Mouse (Mus musculus) CH12.LX (cell line): Measurements from ENCODE around the gene Myl12a. TPM values are rescaled to one million over a fixed set of nuclear protein-coding genes. Genes with fewer than 3 reads are reported as not detected.

Experiments
- DNase-seq: peaks from one replicate; pipeline ENCODE4 v3.0.0-alpha.2; 2013; ENCODE audit errors: extremely low read depth
- H3K27ac ChIP-seq: 2 replicates; pipeline ENCODE4 v1.5.1; 2012; ENCODE audit warnings: low read depth, mild to moderate bottlenecking, control low read depth, moderate library complexity; ENCODE audit not compliant: insufficient read depth
- H3K27me3 ChIP-seq: replicated peaks from 2 replicates; pipeline ENCODE3; 2012; ENCODE audit warnings: inconsistent platforms
- H3K36me3 ChIP-seq, 2 experiments: replicated peaks in 1 of 2; 2 replicates each; pipeline versions ENCODE3 to v1.6.1; 2012; ENCODE audit warnings: inconsistent platforms in 1 of 2, low read length in 1 of 2, mild to moderate bottlenecking in 1 of 2, mixed read lengths in 1 of 2, moderate library complexity in 1 of 2; ENCODE audit not compliant: control insufficient read depth in 1 of 2, insufficient read depth in 1 of 2
- H3K4me1 ChIP-seq, 2 experiments: 2 replicates each; pipeline ENCODE4 v1.6.1; 2012; ENCODE audit warnings: inconsistent platforms in 1 of 2, moderate library complexity in 1 of 2; ENCODE audit not compliant: insufficient read depth in 2 of 2, control insufficient read depth in 1 of 2
- H3K4me2 ChIP-seq: 2 replicates; pipeline ENCODE4 v1.6.1; 2012; ENCODE audit warnings: low read depth, mild to moderate bottlenecking, control low read depth; ENCODE audit not compliant: poor library complexity, insufficient read depth, severe bottlenecking
- H3K4me3 ChIP-seq, 3 experiments: fragments of 150-350 bp in 1 of 3; sonication (generic) in 1 of 3; replicated peaks in 1 of 3; 2 replicates each; pipeline versions ENCODE3 to v1.5.1; 2011 to 2012; ENCODE audit warnings: low read depth in 2 of 3, low read length in 2 of 3, mild to moderate bottlenecking in 2 of 3, moderate library complexity in 2 of 3, control low read depth in 1 of 3, improper control_type of control experiment in 1 of 3, inconsistent platforms in 1 of 3, mixed read lengths in 1 of 3; ENCODE audit not compliant: poor library complexity in 1 of 3
- H3K79me2 ChIP-seq: replicated peaks from 2 replicates; pipeline ENCODE4 v1.6.1; 2012; ENCODE audit warnings: mild to moderate bottlenecking, moderate library complexity; ENCODE audit not compliant: control insufficient read depth, poor library complexity, insufficient read depth, severe bottlenecking; ENCODE audit errors: extremely low read depth
- H3K9ac ChIP-seq: 2 replicates; pipeline ENCODE4 v1.6.1; 2012; ENCODE audit warnings: low read depth, mild to moderate bottlenecking, control low read depth, moderate library complexity; ENCODE audit not compliant: insufficient read depth
- H3K9me3 ChIP-seq: replicated peaks from 2 replicates; pipeline ENCODE3; 2012; ENCODE audit warnings: low read length, inconsistent platforms, mixed read lengths
- BHLHE40 ChIP-seq: IDR thresholded peaks from 2 replicates; pipeline ENCODE4 v1.6.1; 2011; ENCODE audit warnings: mild to moderate bottlenecking, low read depth, low read length, improper control_type of control experiment
- CHD1 ChIP-seq: IDR thresholded peaks from 2 replicates; pipeline ENCODE4 v1.6.1; 2012; ENCODE audit warnings: low read depth, low read length, improper control_type of control experiment, inconsistent platforms
- CTCF ChIP-seq, 2 experiments: IDR thresholded peaks in 1 of 2; conservative IDR thresholded peaks in 1 of 2; 2 replicates each; pipeline ENCODE4 v1.5.1; 2011 to 2012; ENCODE audit warnings: low read depth in 2 of 2, low read length in 2 of 2, improper control_type of control experiment in 1 of 2, inconsistent platforms in 1 of 2, mild to moderate bottlenecking in 1 of 2, moderate library complexity in 1 of 2
- ETS1 ChIP-seq: conservative IDR thresholded peaks from 2 replicates; pipeline ENCODE4 v1.6.1; 2012; ENCODE audit warnings: low read depth, mild to moderate bottlenecking, inconsistent platforms, low read length, improper control_type of control experiment, moderate library complexity
- HCFC1 ChIP-seq: IDR thresholded peaks from 2 replicates; pipeline ENCODE4 v1.6.1; 2012; ENCODE audit warnings: low read depth, mild to moderate bottlenecking, inconsistent platforms, low read length, improper control_type of control experiment
- JUND ChIP-seq: conservative IDR thresholded peaks from 2 replicates; pipeline ENCODE4 v1.6.1; 2011; ENCODE audit warnings: low read depth, low read length, improper control_type of control experiment
- MAX ChIP-seq: IDR thresholded peaks from 2 replicates; pipeline ENCODE4 v1.6.1; 2011; ENCODE audit warnings: low read length, improper control_type of control experiment
- MAZ ChIP-seq: IDR thresholded peaks from 2 replicates; pipeline ENCODE4 v1.6.1; 2012; ENCODE audit warnings: low read depth, mild to moderate bottlenecking, inconsistent platforms, low read length, improper control_type of control experiment, moderate library complexity
- MEF2A ChIP-seq: IDR thresholded peaks from 2 replicates; pipeline ENCODE4 v1.6.1; 2014; ENCODE audit warnings: low read depth, mild to moderate bottlenecking, inconsistent platforms, low read length, improper control_type of control experiment, borderline replicate concordance
- NELFE ChIP-seq: IDR thresholded peaks from 2 replicates; pipeline ENCODE4 v1.6.1; 2011; ENCODE audit warnings: low read depth, low read length, improper control_type of control experiment
- POLR2A ChIP-seq: IDR thresholded peaks from 2 replicates; pipeline ENCODE4 v1.6.1; 2011; ENCODE audit warnings: low read depth, mild to moderate bottlenecking, improper control_type of control experiment, low read length
- POLR2AphosphoS2 ChIP-seq: IDR thresholded peaks from 2 replicates; pipeline ENCODE4 v1.6.1; 2011; ENCODE audit warnings: low read depth, low read length, improper control_type of control experiment
- RAD21 ChIP-seq: IDR thresholded peaks from 2 replicates; pipeline ENCODE4 v1.6.1; 2011; ENCODE audit warnings: low read depth, mild to moderate bottlenecking, low read length, improper control_type of control experiment, moderate library complexity
- SIN3A ChIP-seq: IDR thresholded peaks from 2 replicates; pipeline ENCODE4 v1.6.1; 2012; ENCODE audit warnings: low read length, improper control_type of control experiment, inconsistent platforms
- SMC3 ChIP-seq: IDR thresholded peaks from 2 replicates; pipeline ENCODE4 v1.6.1; 2011; ENCODE audit warnings: low read depth, low read length, improper control_type of control experiment
- TCF12 ChIP-seq: IDR thresholded peaks from 2 replicates; pipeline ENCODE4 v1.6.1; 2014; ENCODE audit warnings: low read depth, mild to moderate bottlenecking, inconsistent platforms, low read length, improper control_type of control experiment
- UBTF ChIP-seq: IDR thresholded peaks from 2 replicates; pipeline ENCODE4 v1.6.1; 2012; ENCODE audit warnings: low read depth, mild to moderate bottlenecking, inconsistent platforms, low read length, improper control_type of control experiment, moderate library complexity
- USF2 ChIP-seq: conservative IDR thresholded peaks from 2 replicates; pipeline ENCODE4 v1.6.1; 2011; ENCODE audit warnings: low read depth, low read length, improper control_type of control experiment
- ZKSCAN1 ChIP-seq: IDR thresholded peaks from 2 replicates; pipeline ENCODE4 v1.6.1; 2012; ENCODE audit warnings: low read depth, inconsistent platforms, low read length, improper control_type of control experiment, borderline replicate concordance
- ZMIZ1 ChIP-seq: IDR thresholded peaks from 2 replicates; pipeline ENCODE4 v1.6.1; 2012; ENCODE audit warnings: low read depth, mild to moderate bottlenecking, inconsistent platforms, low read length, improper control_type of control experiment
- dilution Hi-C: fragments of 300-500 bp; cut with MboI; formaldehyde crosslinking; loops from 2 replicates; pipeline ENCODE4 v1.14.3; 2020; ENCODE audit warnings: low sequenced_read_pairs; ENCODE audit not compliant: extremely low pct_unique_long_range_greater_than_20kb, extremely low pct_ligation_motif_present
- in situ Hi-C: fragments of 300-500 bp; cut with MboI; formaldehyde crosslinking; loops from 3 replicates; pipeline ENCODE4 v1.14.3; 2019; ENCODE audit warnings: low sequenced_read_pairs, low pct_ligation_motif_present, low pct_unique_long_range_greater_than_20kb, mixed read lengths
- polyA plus RNA-seq: library from polyadenylated mRNA; unstranded; fragments of >175 nt; gene quantifications from 2 replicates; pipeline ENCODE4 v1.2.1, GENCODE M21; 2012; ENCODE audit warnings: low read depth; ENCODE audit not compliant: insufficient read length
- total RNA-seq, 2 experiments: library from RNA; depleted of rRNA; stranded (reverse); fragments of 300-350 nt in 1 of 2; fragments of >200 nt in 1 of 2; gene quantifications; 2 replicates each; pipeline ENCODE4 v1.2.3; 2012 to 2014

The Myl12a gene
- total and polyA plus RNA-seq, 3 experiments = 163 to 285 (median 246) TPM

- TF ChIP-seq RAD21 (peak; percentile 5), USF2 (no peak), JUND (no peak), CTCF (conservative IDR thresholded peaks at IDR 0.05 in 1 of 2, IDR thresholded peaks at IDR 0.05 in 1 of 2; ENCODE audit: low read depth in 2 of 2, low read length in 2 of 2) (peak in 1 of 2 experiments; percentile 18; a peak in 1 of 4 replicates), HCFC1 (no peak), CHD1 (no peak)
- H3K9ac ChIP-seq = no peak overlapping the region
- in situ Hi-C loops (loop anchor here (10.0 kb wide), 1 partner anchor 222 kb away; no protein-coding TSS in a partner anchor), dilution Hi-C loops (no loop called here)
- H3K4me2 ChIP-seq = peak overlapping the region; percentile 27
- H3K4me3 ChIP-seq = no peak overlapping the region
- H3K9me3 ChIP-seq = no peaks in the 10 kb centered on the region
- peaks cover 8 to 36% of the 10 kb centered on the region in 2 experiments for H3K4me1 ChIP-seq
- no peak overlapping the region for H3K27ac ChIP-seq
- H3K36me3 ChIP-seq = no peaks in the 10 kb centered on the region
- H3K79me2 ChIP-seq = no peaks in the 10 kb centered on the region
- H3K27me3 ChIP-seq = no peaks in the 10 kb centered on the region
- no peak for DNase-seq
Observed at GRCm38 (mm10) chr17:70967191-70967590, 35.5 kb downstream of the Myl12a start.

- Histone ChIP-seq H3K27ac (no peak overlapping the region), H3K9ac (no peak overlapping the region), H3K4me1 (peaks cover 8 to 36% of the 10 kb centered on the region in 2 experiments), H3K36me3 (no peaks in the 10 kb centered on the region), H3K4me3 (no peak overlapping the region), H3K4me2 (no peak overlapping the region), H3K27me3 (no peaks in the 10 kb centered on the region), H3K9me3 (no peaks in the 10 kb centered on the region), H3K79me2 (no peaks in the 10 kb centered on the region)
- in situ Hi-C loops = loop anchor here (10.0 kb wide), 1 partner anchor 221 kb away; no protein-coding TSS in a partner anchor
- dilution Hi-C loops = no loop called here
- TF ChIP-seq ZKSCAN1 = no peak
- TF ChIP-seq NELFE = no peak
- TF ChIP-seq MEF2A = no peak
- no peak for TF ChIP-seq ETS1
- TF ChIP-seq SMC3 = no peak
- TF ChIP-seq UBTF = no peak
- no peak for TF ChIP-seq HCFC1
- no peak for TF ChIP-seq TCF12
- TF ChIP-seq MAZ = no peak
- TF ChIP-seq BHLHE40 = no peak
- no peak for TF ChIP-seq ZMIZ1
- no peak for TF ChIP-seq POLR2A
- no peak for TF ChIP-seq SIN3A
- TF ChIP-seq MAX = no peak
- no peak for TF ChIP-seq POLR2AphosphoS2
- no peak for DNase-seq
Observed at GRCm38 (mm10) chr17:70966126-70966525, 36.6 kb downstream of the Myl12a start.
